Mouse (Mus musculus) heart, embryonic 10.5 days (tissue): ENCODE results near the gene Tex22. TPM values are rescaled to one million over a fixed set of nuclear protein-coding genes. Genes with fewer than 3 reads are reported as not detected.

Experiments
- DNase-seq: peaks from one replicate; pipeline ENCODE4 v3.0.0-alpha.2; 2017; ENCODE audit warnings: low spot score
- H3K27ac ChIP-seq: fragments of 300-500 bp; sonication (generic); 2 replicates; pipeline ENCODE4 v1.5.1; 2016; ENCODE audit warnings: mild to moderate bottlenecking
- H3K27me3 ChIP-seq: fragments of 300-500 bp; sonication (generic); 2 replicates; pipeline ENCODE4 v1.6.1; 2016; ENCODE audit warnings: mild to moderate bottlenecking; ENCODE audit not compliant: poor library complexity, insufficient read depth, severe bottlenecking
- H3K36me3 ChIP-seq: fragments of 300-500 bp; sonication (generic); 2 replicates; pipeline ENCODE4 v1.6.1; 2016; ENCODE audit warnings: mild to moderate bottlenecking, moderate library complexity
- H3K4me1 ChIP-seq: fragments of 300-500 bp; sonication (generic); 2 replicates; pipeline ENCODE4 v1.6.1; 2016; ENCODE audit warnings: mild to moderate bottlenecking
- H3K4me3 ChIP-seq: fragments of 300-500 bp; sonication (generic); 2 replicates; pipeline ENCODE4 v1.5.1; 2016; ENCODE audit warnings: mild to moderate bottlenecking, moderate library complexity
- H3K9me3 ChIP-seq: fragments of 300-500 bp; sonication (generic); 2 replicates; pipeline ENCODE4 v1.6.1; 2016; ENCODE audit warnings: mild to moderate bottlenecking, moderate library complexity
- WGBS: fragments of 180-500 bp; shearing (Covaris S2); methylation state at CpG from one replicate; pipeline ENCODE4 v1.1.7; 2016; 5-methylcytosine and 5-hydroxymethylcytosine counted together
- microRNA-seq: library from miRNA; unstranded; fragments of <30 nt; microRNA quantifications from one replicate; pipeline ENCODE4, GENCODE M21; 2017
- polyA plus RNA-seq: library from polyadenylated mRNA; unstranded; fragments of >200 nt; fragmentation: Nextera tagmentation; extraction: Ambion mirVana; gene quantifications from 2 replicates; pipeline ENCODE4 v1.2.1, GENCODE M21; 2016

The Tex22 gene
- polyA plus RNA-seq, 1 experiment from 2014 or later = not detected

- Histone ChIP-seq H3K4me3 (no peak overlapping the region), H3K27me3 (no peaks in the 10 kb centered on the region), H3K9me3 (no peaks in the 10 kb centered on the region), H3K4me1 (peaks cover 90% of the 10 kb centered on the region), H3K27ac (peak overlapping the region; percentile 91), H3K36me3 (peaks cover 57% of the 10 kb centered on the region)
- 59% methylated on average over 18 of the region's 18 CpGs for WGBS
- DNase-seq = no peak
These were observed 63.2 kb downstream of the Tex22 start for GRCm38 (mm10) chr12:113137260-113138213.

GRCm38 (mm10) chr12:113138291-113138690 lies 64.0 kb downstream of the Tex22 start:
- peak overlapping the region; percentile 91 for H3K27ac ChIP-seq
- 0 out of 2 replicates have a peak overlapping the region, but pooled peaks have one; percentile 82 for H3K4me3 ChIP-seq
- peaks cover 55% of the 10 kb centered on the region for H3K36me3 ChIP-seq
- no peaks in the 10 kb centered on the region for H3K9me3 ChIP-seq
- no peak for DNase-seq
- peaks cover 90% of the 10 kb centered on the region for H3K4me1 ChIP-seq
- no peaks in the 10 kb centered on the region for H3K27me3 ChIP-seq
- 46% methylated on average over 6 of the region's 6 CpGs for WGBS

Small RNA genes lying within 50 kb of the gene (microRNA-seq; reads per million reads assigned to microRNA genes)
- not detected for gene Gm44471

Other genes with a start within 250 kb of the Tex22 start
- 66.5 and 98.2 TPM in 2 replicates for gene Cdca4, start 245.1 kb upstream of the Tex22 start, polyA plus RNA-seq
- gene Gpr132, start 206.3 kb upstream of the Tex22 start, polyA plus RNA-seq = 0.11 TPM in 1 of 2 replicates, not detected in the other
- gene Jag2, start 144.7 kb upstream of the Tex22 start, polyA plus RNA-seq = 2.0 and 3.6 TPM in 2 replicates
- gene Nudt14, start 132.4 kb upstream of the Tex22 start, polyA plus RNA-seq = 48.6 and 65.5 TPM in 2 replicates
- gene Btbd6, start 98.0 kb upstream of the Tex22 start, polyA plus RNA-seq = 22.3 and 23.6 TPM in 2 replicates
- 35.3 and 41.5 TPM in 2 replicates for gene Brf1, start 73.8 kb upstream of the Tex22 start, polyA plus RNA-seq
- gene Pacs2, start 60.0 kb upstream of the Tex22 start, polyA plus RNA-seq = 11.7 TPM in 2 replicates
- gene Mta1, start 23.8 kb downstream of the Tex22 start, polyA plus RNA-seq = 12.0 and 17.5 TPM in 2 replicates
- 956 and 1,505 TPM in 2 replicates for gene Crip2, start 65.7 kb downstream of the Tex22 start, polyA plus RNA-seq
- gene Crip1, start 71.8 kb downstream of the Tex22 start, polyA plus RNA-seq = 511 and 613 TPM in 2 replicates
- gene Tedc1, start 81.9 kb downstream of the Tex22 start, polyA plus RNA-seq = 32.7 and 33.5 TPM in 2 replicates
- gene Tmem121, start 111.4 kb downstream of the Tex22 start, polyA plus RNA-seq = 2.6 and 6.1 TPM in 2 replicates